Mouse (Mus musculus) layer of hippocampus, adult 8-10 months (tissue): ENCODE data around the gene Zfp697. TPM values are rescaled to one million over a fixed set of nuclear protein-coding genes. Genes with fewer than 3 reads are reported as not detected.
"Not testable (repeated sequence)": the region's sequence is repeated elsewhere in the genome, so short reads cannot be mapped to it uniquely, and the experiment has no call there.

ENCODE experiments used
- DNase-seq, 2 experiments: peaks; one replicate each; pipeline ENCODE4 v3.0.0; 2022; ENCODE audit warnings: low spot score in 2 of 2
- total RNA-seq, 4 experiments: library from RNA; stranded (reverse); gene quantifications; 2 replicates each; pipeline ENCODE4 v1.2.4; 2022

Zfp697 gene
- total RNA-seq, 4 experiments from 2014 or later = 27.1 to 32.6 (median 27.9) TPM

- no peak for DNase-seq
These were observed 247.4 kb downstream of the Zfp697 start for GRCm38 (mm10) chr3:98629633-98630032.

GRCm38 (mm10) chr3:98630152-98630551 is 247.9 kb downstream of the Zfp697 start, which contains the start of gene Hsd3b5:
Gene Hsd3b5 (minus strand): TSS chr3:98630252.
- no peak for DNase-seq

- DNase-seq = no peak
These were observed 252.9 kb downstream of the Zfp697 start for GRCm38 (mm10) chr3:98635145-98635544.

GRCm38 (mm10) chr3:98680786-98681185 is 298.5 kb downstream of the Zfp697 start:
- DNase-seq = no peak

- no peak for DNase-seq
These were observed 300.1 kb downstream of the Zfp697 start for GRCm38 (mm10) chr3:98682401-98682800.

GRCm38 (mm10) chr3:98720740-98721139 is 338.5 kb downstream of the Zfp697 start:
- no peak for DNase-seq

- no peak for DNase-seq
These were observed 342.1 kb downstream of the Zfp697 start, which contains the start of gene Hsd3b2 for GRCm38 (mm10) chr3:98724376-98724775. Gene Hsd3b2 (minus strand): TSS chr3:98724543.

GRCm38 (mm10) chr3:98726281-98726680 is 344.0 kb downstream of the Zfp697 start:
- peak in 1 of 2 experiments; percentile 6 for DNase-seq

- DNase-seq = no peak
These were observed 351.5 kb downstream of the Zfp697 start for GRCm38 (mm10) chr3:98733724-98734123.

- DNase-seq = no peak
These were observed 352.1 kb downstream of the Zfp697 start for GRCm38 (mm10) chr3:98734340-98734739.

GRCm38 (mm10) chr3:98741043-98741442 is 358.8 kb downstream of the Zfp697 start:
- DNase-seq = not testable (repeated sequence)

GRCm38 (mm10) chr3:98752171-98752570 is 369.9 kb downstream of the Zfp697 start:
- DNase-seq = no peak

- no peak for DNase-seq
These were observed 374.6 kb downstream of the Zfp697 start for GRCm38 (mm10) chr3:98756836-98757235.

- no peak for DNase-seq
These were observed 381.9 kb downstream of the Zfp697 start for GRCm38 (mm10) chr3:98764155-98764554.

- DNase-seq = no peak
These were observed 398.7 kb downstream of the Zfp697 start for GRCm38 (mm10) chr3:98780921-98781320.

GRCm38 (mm10) chr3:98782181-98782868 is 400.1 kb downstream of the Zfp697 start:
- no peak for DNase-seq

- DNase-seq = no peak
These were observed 404.3 kb downstream of the Zfp697 start for GRCm38 (mm10) chr3:98786551-98786950.

Other genes starting within 250 kb of the Zfp697 start
- gene Adam30, start 221.8 kb upstream of the Zfp697 start, total RNA-seq = under 1 TPM in 1 of 4 experiments, not detected in 3; 0.36 TPM
- gene Reg4, start 160.3 kb upstream of the Zfp697 start, total RNA-seq = not detected
- 1 to 10 TPM; 4.3 to 6.5 (median 5.3) TPM for gene Hmgcs2, start 102.0 kb upstream of the Zfp697 start, total RNA-seq
- gene Phgdh, start 42.5 kb upstream of the Zfp697 start, total RNA-seq = 10 to 100 TPM; 61.3 to 72.1 (median 67.5) TPM
- gene Gm4450, start 74.7 kb downstream of the Zfp697 start, total RNA-seq = not detected
- gene Hsd3b4, start 128.1 kb downstream of the Zfp697 start, total RNA-seq = not detected
- not detected for gene Gm10681, start 206.3 kb downstream of the Zfp697 start, total RNA-seq
- gene Hsd3b5, start 247.8 kb downstream of the Zfp697 start, total RNA-seq = not detected